Mouse (Mus musculus) brain, embryonic 18.5 days (tissue): ENCODE results near the gene Wbp1l.

Experiments used
- DNase-seq: peaks from one replicate; pipeline ENCODE4 v3.0.0-alpha.2; 2012; ENCODE audit warnings: low read depth, low spot score

The Wbp1l gene

DNA sequence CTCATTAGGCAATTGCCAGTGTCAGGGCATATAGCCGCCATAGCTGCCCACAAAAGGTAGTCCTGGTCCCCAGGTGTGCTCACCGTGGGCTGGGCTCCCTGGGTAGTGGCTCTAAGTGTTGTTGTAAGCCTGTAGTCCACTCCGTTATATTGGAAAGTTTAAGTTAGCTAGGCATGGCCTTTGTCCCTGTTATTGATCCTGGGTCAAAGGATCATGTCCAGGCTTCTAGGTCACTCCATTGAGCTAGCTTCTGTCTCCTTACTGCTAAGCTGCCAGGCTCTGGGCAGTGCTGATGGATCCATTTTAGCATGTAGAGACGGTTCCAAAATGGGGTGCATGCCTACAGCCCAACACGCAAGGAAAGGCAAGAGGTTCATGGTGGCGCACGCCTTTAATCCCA, 59.5 kb downstream of the Wbp1l start:
- DNase-seq = no peak

DNA sequence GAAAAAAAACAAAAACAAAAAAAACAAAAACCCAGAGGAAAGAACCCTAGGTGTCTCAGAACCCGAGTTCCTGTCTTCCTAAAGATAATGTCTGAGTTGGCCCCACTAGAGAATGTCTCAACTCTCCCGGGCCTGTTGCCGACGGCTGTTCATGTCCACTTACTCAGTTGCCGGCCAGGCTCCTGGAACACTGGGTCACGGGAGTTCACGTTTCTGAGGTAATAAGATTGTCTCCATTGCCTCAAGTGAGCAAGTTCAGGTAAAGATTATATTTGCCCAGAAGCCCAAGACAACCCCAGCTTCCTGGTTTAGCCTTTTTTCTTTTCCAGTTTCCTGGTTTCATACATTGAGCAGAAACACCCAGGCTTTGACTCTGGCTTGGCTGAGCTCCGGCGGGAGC, 60.0 kb downstream of the Wbp1l start:
- DNase-seq = no peak

DNA sequence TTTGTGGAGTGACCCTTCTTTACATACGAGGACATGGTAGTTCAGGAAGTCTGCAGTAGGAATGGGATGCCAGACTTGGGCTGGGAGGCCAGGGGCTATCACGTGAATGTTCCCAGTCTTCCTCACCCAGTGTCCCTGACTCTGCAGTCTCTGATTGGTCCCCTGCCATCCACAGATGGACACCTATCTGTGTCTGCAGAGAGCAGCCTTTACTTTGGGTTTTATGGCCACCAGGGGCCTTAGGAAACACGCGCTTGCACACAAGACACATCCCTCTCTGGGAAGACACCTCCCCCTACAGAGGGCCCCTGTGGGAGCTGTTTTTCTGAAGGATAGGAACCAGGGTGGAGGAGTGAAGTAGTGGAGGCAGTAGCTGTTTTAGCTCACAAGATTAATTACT, 62.6 kb downstream of the Wbp1l start:
- DNase-seq = no peak

DNA sequence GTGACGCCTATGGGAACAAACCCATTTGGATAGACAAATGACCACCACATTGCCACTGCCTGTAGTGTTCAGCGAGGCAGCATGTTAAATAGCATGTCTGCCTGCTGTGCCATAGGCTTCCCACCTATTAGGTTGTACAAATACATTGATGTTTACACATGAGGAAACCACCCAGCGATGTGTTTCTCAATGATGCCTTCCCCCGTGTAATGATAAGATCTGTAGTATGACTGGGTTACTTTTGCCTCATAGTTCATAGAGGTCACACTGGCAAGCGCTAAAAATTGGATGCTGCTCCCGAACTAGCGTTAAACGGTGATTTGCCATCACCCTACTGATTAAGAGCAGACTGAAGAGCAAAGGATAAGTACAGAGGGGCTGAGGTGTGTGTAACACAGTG, 63.3 kb downstream of the Wbp1l start:
- DNase-seq = no peak

DNA sequence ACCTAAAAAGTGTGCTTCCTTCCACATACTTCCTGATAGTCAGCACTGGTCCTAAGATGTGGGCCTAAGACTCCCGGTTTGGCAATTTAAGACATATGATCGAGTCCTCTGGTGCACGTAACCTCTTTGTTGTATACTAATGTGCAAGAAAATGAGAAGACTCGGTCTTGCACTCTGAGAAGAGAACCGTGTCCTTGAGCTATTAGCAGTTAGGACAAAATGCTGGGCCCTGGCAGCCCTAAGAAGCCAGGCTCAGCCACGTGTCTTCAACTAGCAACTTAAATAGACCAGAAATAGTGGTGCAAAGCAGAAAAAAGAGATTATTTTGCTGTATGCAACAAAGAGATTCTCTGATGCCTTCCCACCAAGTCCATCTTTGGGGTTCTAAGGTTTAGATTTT, 63.9 kb downstream of the Wbp1l start:
- no peak for DNase-seq

- no peak for DNase-seq
These were observed 66.6 kb downstream of the Wbp1l start for GRCm38 (mm10) chr19:46665474-46665873.

DNA sequence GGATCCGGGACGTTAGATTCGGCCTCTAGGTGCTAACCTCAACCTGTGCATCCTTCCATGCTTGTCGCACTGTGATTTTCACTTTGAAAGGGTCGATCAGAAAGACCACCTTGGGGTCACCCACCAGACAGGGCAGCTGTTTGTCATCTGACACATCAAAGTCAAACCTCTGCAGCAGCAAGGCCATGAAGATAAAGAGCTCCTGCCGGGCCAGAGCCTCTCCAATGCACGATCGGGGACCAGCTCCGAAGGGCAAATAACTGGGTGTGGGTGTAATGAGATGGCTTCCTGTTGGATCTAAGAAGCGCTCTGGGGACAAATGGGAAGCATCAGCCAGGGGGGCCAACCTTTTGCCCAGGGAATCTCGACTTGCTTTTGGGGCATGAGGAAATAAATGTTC, 68.4 kb downstream of the Wbp1l start:
- DNase-seq = no peak

DNA sequence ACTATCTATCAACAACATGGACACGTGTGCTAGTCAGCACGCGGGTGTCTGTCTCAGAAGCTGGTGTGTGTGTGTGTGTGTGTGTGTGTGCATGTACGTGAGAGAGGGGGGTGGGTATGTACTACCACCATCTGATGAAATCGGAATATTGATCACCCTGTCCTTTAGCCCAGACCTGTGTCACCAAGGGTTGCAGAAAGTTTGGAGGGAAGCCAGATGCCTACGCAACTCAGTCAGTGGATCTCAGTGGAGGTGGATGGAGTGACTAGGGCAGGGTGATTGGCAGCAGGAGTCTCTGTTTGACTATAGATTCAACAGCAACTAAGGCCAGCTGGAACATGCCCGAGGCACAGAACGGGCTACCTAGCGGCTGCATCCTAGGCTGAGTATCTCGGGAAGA, 69.4 kb downstream of the Wbp1l start:
- DNase-seq = no peak

GRCm38 (mm10) chr19:46669802-46670201, 70.9 kb downstream of the Wbp1l start:
- no peak for DNase-seq

DNA sequence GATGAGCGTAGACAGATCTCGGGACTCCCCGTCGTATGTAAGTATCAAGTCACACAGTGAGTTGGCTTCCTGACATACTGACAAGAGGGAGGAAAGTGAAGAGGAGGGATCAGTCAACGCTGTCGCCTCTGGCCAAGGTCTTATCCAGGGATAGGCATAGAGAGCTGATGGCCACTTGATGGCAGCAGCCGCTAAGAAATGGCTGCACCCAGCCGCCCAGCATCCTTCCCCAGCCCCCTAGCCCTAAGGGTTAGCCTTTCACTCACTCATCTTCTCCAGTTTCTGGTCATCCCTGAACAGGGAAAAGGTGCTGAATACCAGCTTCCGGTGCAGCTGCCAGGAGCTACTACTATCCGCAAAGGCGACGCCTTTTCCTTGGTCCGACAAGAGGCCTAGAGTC, 71.8 kb downstream of the Wbp1l start:
- DNase-seq = no peak

- DNase-seq = no peak
These were observed 74.0 kb downstream of the Wbp1l start, which contains the start of gene Cyp17a1 for GRCm38 (mm10) chr19:46672766-46673418. Gene Cyp17a1, minus strand, starts transcription at chr19:46673172.

GRCm38 (mm10) chr19:46675641-46676040, 76.8 kb downstream of the Wbp1l start:
- DNase-seq = no peak

DNA sequence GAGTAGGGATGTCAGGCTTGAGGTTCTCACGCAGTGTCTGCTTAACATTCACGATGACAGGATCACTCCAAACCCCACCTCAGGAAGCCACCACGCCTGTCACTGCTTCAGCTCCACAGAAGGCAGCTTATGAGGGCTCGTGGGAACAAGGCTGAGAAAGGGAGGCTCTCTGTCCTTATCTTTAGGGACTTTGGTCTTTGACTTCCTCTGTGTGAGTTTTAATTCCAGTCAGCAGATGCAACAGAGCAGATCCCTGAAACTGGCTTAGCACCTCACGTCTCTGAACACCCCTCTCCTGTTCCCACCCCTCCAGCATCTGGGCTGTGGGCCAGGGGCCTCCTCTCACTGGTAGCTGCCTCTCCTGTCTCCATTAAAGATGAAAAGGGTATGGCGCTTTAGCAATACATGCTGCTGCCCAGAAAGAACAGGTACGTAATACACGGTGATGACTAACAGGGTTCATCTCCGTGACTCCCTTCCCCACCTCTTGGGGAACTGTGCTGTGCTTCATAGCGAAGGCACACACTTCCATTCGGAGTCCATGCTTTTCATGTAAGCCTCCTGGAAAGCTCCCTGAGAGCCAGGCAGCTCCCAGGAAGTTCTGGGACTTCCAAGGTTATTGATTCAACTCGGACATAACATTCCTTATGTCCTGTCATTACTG, 81.0 kb downstream of the Wbp1l start:
- DNase-seq = no peak

DNA sequence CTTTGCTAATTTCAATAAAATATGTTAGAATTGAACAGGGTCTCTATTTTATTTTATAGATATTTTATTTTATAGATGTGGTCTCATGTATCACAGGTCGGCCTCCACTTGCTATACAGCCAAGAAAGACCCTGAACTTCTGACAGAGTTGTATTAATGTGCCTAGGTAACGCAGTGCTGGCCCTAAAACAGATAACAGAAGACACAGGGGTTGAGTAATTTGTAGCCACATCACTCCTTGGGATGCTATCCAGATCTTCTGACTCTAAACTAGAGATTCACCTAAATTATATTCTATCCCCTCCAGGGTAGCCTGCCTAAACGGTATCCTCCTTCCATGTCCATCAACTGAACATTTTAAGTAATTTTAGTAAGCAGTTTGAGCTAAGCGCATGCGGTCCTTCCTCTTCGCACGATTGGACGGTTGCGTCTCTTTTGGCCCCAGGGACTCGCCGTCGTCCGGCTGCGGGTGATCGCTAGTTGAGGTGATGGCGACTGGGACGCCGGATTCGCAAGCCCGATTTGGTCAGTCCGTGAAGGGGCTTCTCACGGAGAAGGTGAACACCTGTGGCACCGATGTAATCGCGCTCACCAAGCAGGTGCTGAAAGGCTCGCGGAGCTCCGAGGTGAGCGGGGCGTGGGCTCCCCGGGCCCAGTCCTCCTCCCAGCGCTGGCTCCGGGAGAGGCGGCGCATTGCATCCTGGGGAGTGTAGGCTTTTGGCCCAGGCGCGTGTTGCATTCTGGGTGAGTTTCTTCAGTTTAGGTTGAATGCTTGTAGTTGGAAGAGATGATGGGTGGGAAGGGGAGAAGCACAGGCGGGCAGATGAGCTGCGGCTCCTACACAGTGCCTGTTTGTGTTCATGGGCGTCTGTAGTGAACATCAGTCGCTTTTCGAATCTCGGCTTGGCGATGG, 90.8 kb downstream of the Wbp1l start, which contains the start of gene Borcs7:
TSS of gene Borcs7 (plus strand) at position 447 of the 913 bp plus-strand sequence.
- peak; percentile 89 for DNase-seq

GRCm38 (mm10) chr19:46690387-46690786, 91.5 kb downstream of the Wbp1l start:
- DNase-seq = no peak

DNA sequence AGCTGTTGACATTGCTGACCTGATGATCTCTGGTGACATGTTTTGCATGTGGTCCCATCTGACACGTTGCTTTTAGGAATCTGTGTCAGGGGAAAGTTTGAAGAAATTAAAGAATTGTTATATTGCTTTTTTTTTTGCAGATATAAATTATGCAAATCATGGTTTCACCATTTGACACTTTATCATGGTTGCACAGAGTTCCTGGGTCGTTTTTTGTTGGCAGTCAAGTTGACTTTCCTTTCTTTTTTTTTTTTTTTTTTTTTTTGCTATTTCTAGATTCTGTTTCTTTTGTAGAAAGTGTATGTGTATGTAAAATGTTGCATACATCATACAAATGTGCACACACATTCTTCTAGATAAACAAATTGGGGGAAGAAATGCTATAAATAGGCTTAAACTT, 92.2 kb downstream of the Wbp1l start:
- DNase-seq = no peak

GRCm38 (mm10) chr19:46693146-46693545, 94.3 kb downstream of the Wbp1l start:
- no peak for DNase-seq

DNA sequence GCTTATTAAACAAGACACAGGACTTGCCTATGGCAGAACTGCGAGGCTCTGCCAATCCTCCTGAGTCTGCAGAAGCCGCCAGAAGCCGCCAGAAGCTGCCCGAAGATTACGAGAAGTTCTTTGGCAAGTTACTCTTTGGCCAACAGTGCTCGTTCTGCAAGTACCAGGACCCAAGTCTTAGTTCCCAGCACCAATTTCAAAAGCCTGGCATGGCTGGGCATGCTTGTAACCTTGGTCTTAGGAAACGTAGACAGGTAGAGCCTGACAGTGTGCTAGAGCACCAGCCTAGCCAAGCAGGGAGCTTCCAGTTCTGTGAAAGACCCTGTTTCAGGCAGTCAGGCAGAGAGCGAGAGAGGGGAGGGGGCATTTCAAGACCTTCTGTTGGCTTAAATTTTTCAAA, 97.6 kb downstream of the Wbp1l start:
- DNase-seq = no peak

DNA sequence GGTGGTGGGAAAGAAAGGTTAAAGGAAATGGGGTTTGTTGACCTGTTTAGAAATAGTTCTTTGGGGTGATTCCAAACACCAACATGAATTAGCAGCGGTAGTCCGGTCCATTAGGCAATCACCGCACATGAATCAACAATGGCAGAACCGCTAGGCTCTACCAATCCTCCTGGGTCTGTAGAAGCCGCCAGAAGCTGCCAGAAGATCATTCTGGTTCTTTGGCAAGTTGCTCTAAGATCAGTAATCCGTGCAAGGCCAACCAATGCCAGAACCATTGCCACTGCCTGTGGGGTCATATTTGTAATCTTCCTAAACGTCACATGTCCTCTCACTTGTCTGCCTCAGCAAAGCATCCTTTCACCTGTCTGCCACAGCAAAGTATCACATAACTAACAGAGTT, 98.1 kb downstream of the Wbp1l start:
- DNase-seq = no peak

GRCm38 (mm10) chr19:46697840-46698517, 99.1 kb downstream of the Wbp1l start:
- DNase-seq = no peak

DNA sequence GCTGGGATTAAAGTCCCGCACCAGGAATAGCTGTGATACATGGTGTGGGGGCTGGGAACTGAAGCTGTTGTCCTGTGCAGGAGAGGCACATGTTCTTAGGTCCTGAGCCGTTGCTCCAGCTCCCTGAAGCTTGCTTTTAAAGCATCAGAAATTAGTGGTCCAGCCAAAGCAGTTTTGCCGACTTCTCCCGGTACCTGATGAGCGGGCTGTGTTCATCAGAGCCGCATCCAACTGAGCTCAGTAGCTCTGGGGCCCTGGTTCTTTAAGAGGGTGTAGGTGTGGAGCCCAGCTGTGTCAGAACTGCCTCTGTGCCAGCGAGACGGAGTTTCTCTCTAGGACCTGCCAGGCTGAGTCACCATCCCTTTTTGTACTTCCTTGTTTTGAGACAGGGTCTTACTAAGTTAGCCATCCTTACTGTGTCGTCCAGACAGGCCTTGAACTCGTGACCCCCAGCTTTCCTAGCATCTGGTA, 100.2 kb downstream of the Wbp1l start:
- no peak for DNase-seq

- no peak for DNase-seq
These were observed 102.3 kb downstream of the Wbp1l start for GRCm38 (mm10) chr19:46701156-46701555.
